Mouse (Mus musculus): ENCODE results near the gene Aph1c. TPM values are rescaled to one million over a fixed set of nuclear protein-coding genes. Genes with fewer than 3 reads are reported as not detected.
"Not testable (repeated sequence)": the region's sequence is repeated elsewhere in the genome, so short reads cannot be mapped to it uniquely, and the experiment has no call there.

Gene Aph1c
- polyA plus RNA-seq, 2 experiments from 2014 or later = 1.2 TPM; not detected in 1

GRCm38 (mm10) chr9:66825990-66826389, 8.5 kb downstream of the Aph1c start:
- ATAC-seq = no peak

DNA sequence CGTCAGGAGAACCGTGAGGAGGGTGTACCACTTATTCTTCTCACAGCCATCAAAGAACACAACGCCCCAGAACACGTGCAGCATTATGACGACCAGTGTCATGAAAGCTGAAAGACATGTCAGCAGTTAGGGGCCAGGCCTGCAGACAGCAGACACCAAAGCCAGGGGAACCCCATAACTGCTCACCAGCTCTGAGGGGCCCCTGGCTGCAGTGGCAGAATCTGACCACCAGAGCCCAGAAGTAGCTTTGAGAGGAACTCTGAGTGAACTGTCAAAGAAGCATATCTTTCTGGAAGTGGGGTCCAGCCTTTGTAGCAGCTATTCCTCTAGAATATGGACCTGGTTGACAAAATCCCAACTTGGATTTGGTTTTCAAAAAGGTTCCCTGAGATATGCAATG, 12.3 kb downstream of the Aph1c start:
- ATAC-seq = not testable (repeated sequence)

GRCm38 (mm10) chr9:66820996-66821395, 13.5 kb downstream of the Aph1c start:
- peak; percentile 85 for ATAC-seq

DNA sequence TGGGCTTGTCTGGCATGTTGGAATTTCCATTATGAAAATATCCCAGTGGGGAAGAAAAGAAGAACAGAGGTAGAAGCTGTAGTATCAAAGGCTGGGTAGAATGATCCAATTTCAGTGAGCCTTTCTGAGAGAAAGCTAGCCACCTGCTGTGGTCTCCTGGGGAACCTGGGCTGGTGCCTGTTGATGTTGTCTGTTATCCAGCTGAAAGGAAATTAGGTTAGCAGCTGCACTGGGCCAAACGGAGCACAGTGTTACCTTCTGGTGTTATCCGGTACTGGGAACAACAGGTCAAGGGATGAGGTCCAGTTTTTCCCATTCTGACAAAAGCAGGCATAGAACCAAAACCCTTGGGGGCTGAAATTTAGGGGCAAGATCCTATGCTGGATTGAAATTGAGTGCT, 21.1 kb downstream of the Aph1c start:
- ATAC-seq = no peak

DNA sequence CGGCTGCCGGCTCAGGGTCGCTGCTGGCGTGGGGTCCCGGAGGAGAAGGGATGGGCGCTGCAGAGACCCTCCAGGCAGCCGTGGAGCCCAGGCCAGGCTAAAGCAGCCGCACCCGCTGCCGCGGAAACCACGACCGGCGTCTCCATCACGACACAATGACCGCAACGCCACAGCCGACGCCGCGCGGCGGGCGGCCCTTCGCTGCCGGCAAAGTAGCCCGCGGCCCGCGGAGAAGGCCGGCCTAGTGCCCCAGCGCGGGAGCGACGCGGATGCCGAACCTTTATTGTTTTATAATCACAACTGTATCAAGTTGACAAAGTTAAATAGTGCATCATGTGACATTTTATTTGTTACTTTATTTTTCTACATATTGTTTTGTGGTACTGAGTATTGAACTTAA, 28.6 kb downstream of the Aph1c start:
- ATAC-seq = not testable (repeated sequence)

DNA sequence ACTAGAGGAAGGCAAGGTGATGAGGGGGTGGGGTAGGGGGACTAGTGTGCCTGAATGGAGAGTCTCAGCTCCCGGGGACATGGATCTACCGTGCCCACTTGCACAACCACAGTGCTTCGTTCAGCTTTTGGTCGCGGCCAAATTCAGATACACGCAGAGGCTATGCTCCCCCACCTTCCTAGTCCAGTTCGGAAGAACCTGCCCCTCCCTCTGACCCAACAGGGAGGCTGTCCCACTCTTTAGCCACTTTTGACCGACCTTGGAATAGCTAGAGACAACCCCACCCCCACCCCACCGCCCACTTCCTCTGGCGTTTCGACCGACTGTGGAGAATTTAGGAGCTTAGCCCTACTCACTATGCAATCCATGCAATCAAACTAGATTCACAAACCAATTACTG, 32.6 kb downstream of the Aph1c start:
- no peak for ATAC-seq

GRCm38 (mm10) chr9:66796739-66797138, 37.8 kb downstream of the Aph1c start, which contains the start of gene Gm10647:
Gene Gm10647 (plus strand): TSS chr9:66797039.
- no peak for ATAC-seq

DNA sequence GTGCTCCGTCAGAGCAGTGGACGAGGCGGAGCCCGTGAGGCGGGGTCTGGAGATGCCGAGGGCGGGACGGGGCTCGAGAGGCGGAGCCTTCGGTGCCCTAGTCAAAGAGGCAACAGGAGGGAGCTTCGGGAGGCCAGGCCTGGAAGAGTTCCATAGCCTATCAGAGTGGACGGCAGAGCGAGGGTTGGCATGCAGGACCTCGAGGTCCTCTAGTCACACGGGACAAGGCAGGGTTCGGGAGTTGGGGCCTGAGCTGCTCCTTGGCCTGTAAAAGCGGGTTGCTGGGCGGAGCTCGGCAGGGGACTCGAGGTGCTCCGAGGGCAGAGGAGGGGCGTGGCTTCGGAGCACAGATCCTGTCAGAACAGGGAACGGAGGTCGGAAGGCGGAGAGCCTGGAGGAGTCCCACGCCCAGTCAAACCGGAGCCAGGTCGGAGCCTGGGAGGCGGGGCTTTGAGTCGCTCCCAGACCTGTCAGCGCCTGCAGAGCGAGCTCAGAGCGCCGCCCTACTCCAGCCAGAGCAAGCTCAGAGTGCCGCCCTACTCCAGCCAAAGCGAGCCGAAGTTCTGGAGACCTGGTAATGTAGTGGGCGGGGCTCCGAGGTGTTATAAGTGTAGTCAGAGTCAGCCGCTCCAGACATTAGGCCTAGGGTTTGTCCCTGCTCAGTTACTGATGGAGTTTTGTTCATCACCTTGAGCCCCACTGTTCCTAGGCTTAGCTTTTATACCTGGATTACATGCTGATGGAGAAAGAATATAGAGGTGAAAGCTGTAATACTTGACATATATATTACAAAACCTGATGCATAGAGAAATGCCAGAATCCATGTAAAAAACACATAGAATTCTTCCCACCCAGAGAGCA, 38.8 kb downstream of the Aph1c start, which contains the start of gene Aph1b:
Gene Aph1b, minus strand, starts transcription at position 27 of the 861 bp plus-strand sequence.
- ATAC-seq = peak; percentile 90

- ATAC-seq = peak; percentile 2
Observed at GRCm38 (mm10) chr9:66794629-66795463, 39.7 kb downstream of the Aph1c start.

DNA sequence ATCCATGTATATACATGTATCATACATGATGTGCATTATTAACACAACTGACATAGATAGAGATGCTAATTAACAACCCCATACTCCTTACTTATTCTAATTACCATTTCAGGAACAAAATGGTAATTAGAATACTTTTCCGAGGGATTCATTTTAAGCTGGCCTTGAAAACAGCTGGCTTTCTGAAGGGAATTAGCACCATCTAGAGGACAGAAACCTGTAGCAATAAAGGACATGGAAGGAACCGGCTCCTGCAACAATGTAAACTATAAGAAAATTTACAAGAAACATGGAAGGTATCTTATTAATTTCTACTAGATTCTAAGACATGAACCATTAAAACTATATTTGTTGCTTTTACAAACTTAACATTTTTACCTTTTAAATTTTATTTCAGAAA, 46.7 kb downstream of the Aph1c start:
- ATAC-seq = no peak

- peak; percentile 28 for ATAC-seq
Observed at GRCm38 (mm10) chr9:66784552-66784951, 50.0 kb downstream of the Aph1c start.

DNA sequence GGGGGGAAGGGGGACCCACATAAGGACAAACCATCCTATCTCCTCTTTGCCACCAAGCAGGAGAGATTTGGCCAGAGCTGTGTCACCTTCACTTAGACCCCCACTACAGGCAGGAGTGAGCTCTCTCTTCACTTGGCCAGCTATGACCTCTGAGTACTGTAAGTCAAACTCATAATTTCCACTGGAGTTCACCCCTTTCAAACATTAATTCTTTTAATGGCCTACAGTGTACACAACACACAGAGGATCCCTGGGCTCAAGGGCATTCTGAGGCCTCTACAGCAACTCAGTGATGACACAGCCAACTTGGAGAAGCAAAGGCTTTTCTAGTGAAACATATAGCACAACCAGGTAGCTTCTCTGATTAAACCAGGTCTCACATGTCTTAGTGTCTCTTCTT, 63.8 kb downstream of the Aph1c start:
- ATAC-seq = no peak

DNA sequence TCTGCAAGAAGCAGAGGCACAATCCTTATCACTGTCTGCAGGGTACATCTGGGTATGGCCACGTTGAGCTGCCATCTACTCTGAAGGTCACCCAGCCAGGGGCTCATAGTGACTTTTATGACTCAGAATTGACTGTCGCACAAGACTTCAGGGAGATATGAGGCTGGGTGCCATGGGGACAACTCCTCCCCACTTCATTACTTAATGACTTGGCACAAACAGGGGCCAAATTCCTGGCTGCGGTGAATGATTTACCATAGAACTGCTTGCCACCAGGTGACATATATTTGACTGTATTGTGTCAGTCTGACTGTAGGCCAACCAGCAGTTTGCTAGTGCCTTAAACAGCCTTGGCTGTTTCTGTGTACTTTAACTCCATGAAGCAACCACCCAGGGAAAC, 65.3 kb downstream of the Aph1c start:
- no peak for ATAC-seq

DNA sequence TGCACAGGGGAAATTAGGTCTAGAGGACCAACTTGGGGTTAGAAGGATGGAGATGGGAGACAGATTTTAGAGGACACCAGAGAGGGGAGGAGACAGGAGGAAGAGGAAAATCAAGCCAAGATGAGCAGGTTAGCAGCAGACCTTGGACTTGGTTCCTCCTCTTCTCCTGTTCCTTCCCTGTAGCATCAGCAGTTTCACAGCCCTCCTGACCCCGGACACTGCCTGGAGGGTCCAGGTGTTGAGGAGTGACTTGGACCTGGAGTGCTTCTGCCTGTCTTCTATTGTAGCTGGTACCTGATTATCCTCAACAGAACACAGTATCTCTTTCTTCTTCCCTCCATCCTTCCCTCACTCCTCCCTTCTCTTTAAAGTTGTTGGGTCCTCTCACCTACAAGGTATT, 65.8 kb downstream of the Aph1c start:
- no peak for ATAC-seq

Other genes with a start within 250 kb of the Aph1c start
- 100 to 1,000 TPM in 1 of 2 experiments, 10 to 100 TPM in 1; 95.5 to 156 TPM for gene Usp3, start 241.6 kb downstream of the Aph1c start, polyA plus RNA-seq (2017; shearing (Covaris generic))
- 10 to 100 TPM in 1 of 2 experiments, 1 to 10 TPM in 1; 9.0 to 11.3 TPM for gene Car12, start 121.0 kb downstream of the Aph1c start, polyA plus RNA-seq (2017; shearing (Covaris generic))
- gene Aph1b, start 39.2 kb downstream of the Aph1c start, polyA plus RNA-seq (2017; shearing (Covaris generic)) = 1 to 10 TPM in 1 of 2 experiments, under 1 TPM in 1; 0.63 to 2.2 TPM
- not detected for gene Gm10647, start 37.7 kb downstream of the Aph1c start, polyA plus RNA-seq (2017; shearing (Covaris generic))
- gene Rab8b, start 85.0 kb upstream of the Aph1c start, polyA plus RNA-seq (2017; shearing (Covaris generic)) = 100 to 1,000 TPM; 157 to 180 TPM
- gene Rps27l, start 111.4 kb upstream of the Aph1c start, polyA plus RNA-seq (2017; shearing (Covaris generic)) = 100 to 1,000 TPM; 217 to 295 TPM
- 1 to 10 TPM; 3.8 to 5.9 TPM for gene Lactb, start 140.8 kb upstream of the Aph1c start, polyA plus RNA-seq (2017; shearing (Covaris generic))
- gene Tpm1, start 214.7 kb upstream of the Aph1c start, polyA plus RNA-seq (2017; shearing (Covaris generic)) = 10 to 100 TPM; 30.8 to 35.8 TPM

All from activated CD4-positive, CD25-positive, alpha-beta regulatory T cell, adult 4 months (primary cell).